Mouse (Mus musculus) stomach, postnatal 0 days (tissue): ENCODE data around the gene Kcna3.

Experiments used
- CTCF ChIP-seq: IDR thresholded peaks from 2 replicates; pipeline ENCODE4 v1.5.1; 2016; ENCODE audit warnings: antibody characterized with exemption, low read depth, mild to moderate bottlenecking, moderate library complexity
- EP300 ChIP-seq: optimal IDR thresholded peaks from 2 replicates; pipeline ENCODE3; 2016; ENCODE audit warnings: antibody characterized with exemption

GRCm38 (mm10) chr3:107031547-107031946 is 4.4 kb upstream of the Kcna3 start:
- TF ChIP-seq CTCF (no peak), EP300 (no peak)
